Mouse (Mus musculus) myocyte (in vitro differentiated cells): Measurements from ENCODE around the gene Gm20388. TPM values are rescaled to one million over a fixed set of nuclear protein-coding genes. Genes with fewer than 3 reads are reported as not detected.

Experiments
- H3K27me3 ChIP-seq: one replicate; pipeline ENCODE4 v1.6.1; 2011; ENCODE audit not compliant: control insufficient read depth, insufficient read depth, insufficient read length
- H3K36me3 ChIP-seq: one replicate; pipeline ENCODE4 v1.6.1; 2011; ENCODE audit not compliant: control insufficient read depth, insufficient read depth
- H3K4me2 ChIP-seq: one replicate; pipeline ENCODE4 v1.6.1; 2011; ENCODE audit warnings: low read depth, control low read depth
- H3K4me3 ChIP-seq: one replicate; pipeline ENCODE4 v1.5.1; 2011; ENCODE audit warnings: mild to moderate bottlenecking, control low read depth, moderate library complexity
- H3K79me2 ChIP-seq: one replicate; pipeline ENCODE4 v1.6.1; 2011; ENCODE audit not compliant: control insufficient read depth, insufficient read depth
- H3ac ChIP-seq: one replicate; pipeline ENCODE4 v1.6.1; 2011; ENCODE audit not compliant: control insufficient read depth, insufficient read length
- CEBPB ChIP-seq: IDR thresholded peaks from 2 replicates; pipeline ENCODE4 v1.6.1; 2011; ENCODE audit warnings: mild to moderate bottlenecking, moderate library complexity; ENCODE audit not compliant: poor library complexity, insufficient read depth, severe bottlenecking
- E2F4 ChIP-seq: IDR thresholded peaks from one replicate; pipeline ENCODE4 v1.6.1; 2011; ENCODE audit warnings: mild to moderate bottlenecking, control low read depth, moderate library complexity; ENCODE audit not compliant: insufficient read depth
- MAX ChIP-seq: IDR thresholded peaks from one replicate; pipeline ENCODE4 v1.6.1; 2011; ENCODE audit warnings: low read depth, mild to moderate bottlenecking, control low read depth
- MYOD1 ChIP-seq, 3 experiments: IDR thresholded peaks; one replicate each; pipeline ENCODE4 v1.6.1; 2011; ENCODE audit warnings: control low read depth in 2 of 3, low read depth in 2 of 3, mild to moderate bottlenecking in 2 of 3, moderate library complexity in 1 of 3; ENCODE audit not compliant: insufficient read length in 2 of 3, control insufficient read depth in 1 of 3
- MYOG ChIP-seq, 3 experiments: IDR thresholded peaks; one replicate each; pipeline ENCODE4 v1.6.1; 2011; ENCODE audit warnings: control low read depth in 2 of 3, low read depth in 2 of 3, mild to moderate bottlenecking in 2 of 3; ENCODE audit not compliant: insufficient read length in 2 of 3, control insufficient read depth in 1 of 3, insufficient read depth in 1 of 3
- POLR2A ChIP-seq: IDR thresholded peaks from one replicate; pipeline ENCODE4 v1.6.1; 2011; ENCODE audit warnings: low read depth, mild to moderate bottlenecking, control low read depth, moderate library complexity; ENCODE audit not compliant: insufficient read length
- POLR2AphosphoS2 ChIP-seq: IDR thresholded peaks from one replicate; pipeline ENCODE4 v1.6.1; 2011; ENCODE audit warnings: low read depth, control low read depth; ENCODE audit not compliant: insufficient read length
- REST ChIP-seq: IDR thresholded peaks from one replicate; pipeline ENCODE4 v1.6.1; 2011; ENCODE audit warnings: mild to moderate bottlenecking, control low read depth, moderate library complexity; ENCODE audit not compliant: insufficient read depth, insufficient read length
- SRF ChIP-seq: IDR thresholded peaks from one replicate; pipeline ENCODE4 v1.6.1; 2011; ENCODE audit warnings: low read depth; ENCODE audit not compliant: control insufficient read depth, insufficient read length
- TCF12 ChIP-seq: IDR thresholded peaks from one replicate; pipeline ENCODE4 v1.6.1; 2011; ENCODE audit warnings: mild to moderate bottlenecking, control low read depth; ENCODE audit not compliant: poor library complexity, insufficient read depth, severe bottlenecking
- TCF3 ChIP-seq: IDR thresholded peaks from one replicate; pipeline ENCODE4 v1.6.1; 2011; ENCODE audit warnings: low read depth, control low read depth; ENCODE audit not compliant: insufficient read length
- USF1 ChIP-seq: IDR thresholded peaks from one replicate; pipeline ENCODE4 v1.6.1; 2011; ENCODE audit warnings: low read depth, mild to moderate bottlenecking, control low read depth, moderate library complexity
- polyA plus RNA-seq: library from polyadenylated mRNA; unstranded; fragments of >200 nt; fragmentation: generic; extraction: Trizol; gene quantifications from one replicate; pipeline ENCODE4 v1.2.1, GENCODE M21; 2012; ENCODE audit warnings: missing spikeins

Gene Gm20388
- polyA plus RNA-seq, 1 experiment = 15.3 TPM

DNA sequence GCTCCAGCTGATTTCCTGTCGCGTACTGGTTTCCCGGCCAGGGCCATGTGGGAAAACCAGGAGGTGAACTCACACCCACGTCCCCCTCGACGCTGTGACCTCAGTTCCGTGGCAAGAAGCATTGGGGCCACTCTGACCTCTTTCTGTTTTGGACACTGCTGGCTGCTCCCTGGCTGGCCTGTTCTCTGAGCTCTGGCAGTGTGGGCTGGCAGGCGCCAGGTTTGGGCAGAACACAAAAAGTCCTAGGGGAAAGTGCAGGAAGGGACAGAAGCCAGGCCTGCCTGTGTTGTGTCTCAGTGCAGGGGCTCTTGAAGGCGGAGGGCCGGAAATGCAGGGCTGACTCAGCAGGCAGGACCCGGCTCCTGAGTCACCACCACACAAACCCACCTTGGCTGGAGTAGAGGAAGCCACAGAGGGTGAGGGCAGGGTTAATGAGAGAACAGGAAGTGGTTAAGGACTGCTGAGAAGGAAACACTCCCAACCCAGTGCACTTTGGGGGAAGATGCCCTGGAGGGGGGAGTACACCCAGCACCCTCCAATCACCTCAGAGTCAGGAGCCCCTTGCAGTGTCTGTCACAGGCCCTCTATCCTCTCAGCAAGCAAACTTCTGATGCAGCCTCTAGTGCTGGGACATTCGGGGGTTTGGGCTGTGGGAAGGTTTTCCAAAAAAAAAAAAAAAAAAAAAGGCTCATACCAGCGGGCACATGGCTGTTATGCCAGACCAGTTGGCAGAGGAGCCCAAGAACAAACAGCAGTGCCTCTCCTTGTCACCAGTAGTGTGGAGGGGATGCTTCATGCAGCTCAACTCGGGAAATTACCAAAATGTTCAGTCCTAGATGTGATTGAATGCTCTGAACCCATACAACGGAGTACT lies 1277.1 kb downstream of the Gm20388 start:
- no peak overlapping the region for H3ac ChIP-seq
- H3K36me3 ChIP-seq = no peaks in the 10 kb centered on the region
- H3K4me2 ChIP-seq = peak overlapping the region; percentile 57
- H3K79me2 ChIP-seq = no peaks in the 10 kb centered on the region
- H3K27me3 ChIP-seq = no peaks in the 10 kb centered on the region
- TF ChIP-seq TCF12 (no peak), MYOD1 (IDR thresholded peaks at IDR 0.05; ENCODE audit: control insufficient read depth in 1 of 3, insufficient read length in 2 of 3, low read depth in 2 of 3) (peak in 1 of 3 experiments; percentile 17), CEBPB (no peak), MYOG (IDR thresholded peaks at IDR 0.05; ENCODE audit: control insufficient read depth in 1 of 3, insufficient read depth in 1 of 3, insufficient read length in 2 of 3, low read depth in 2 of 3) (peak in 1 of 3 experiments; percentile 3), POLR2A (peak; percentile 16), E2F4 (no peak)
- H3K4me3 ChIP-seq = no peak overlapping the region

DNA sequence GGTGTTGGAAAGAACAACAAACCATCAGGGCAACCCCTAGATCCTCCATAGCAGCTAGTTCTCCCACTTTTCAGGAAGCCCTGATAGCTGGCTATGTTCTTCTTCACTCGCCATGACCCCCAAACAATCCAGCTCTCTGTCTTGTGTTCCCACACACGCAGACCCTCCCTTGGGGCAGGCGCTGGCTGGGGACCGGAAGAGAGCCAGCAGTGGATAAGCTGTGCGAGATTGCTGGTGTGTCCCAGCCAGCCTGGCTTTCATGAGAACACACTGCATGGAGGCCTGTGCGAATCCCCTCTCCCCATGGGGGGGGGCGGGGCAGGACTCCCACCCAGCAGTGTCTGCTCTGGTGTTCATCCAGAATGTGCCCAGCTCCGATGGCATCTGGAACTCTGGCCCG lies 1278.4 kb downstream of the Gm20388 start:
- no peak for TF ChIP-seq SRF
- TF ChIP-seq MYOG (IDR thresholded peaks at IDR 0.05; ENCODE audit: control insufficient read depth in 1 of 3, insufficient read depth in 1 of 3, insufficient read length in 2 of 3, low read depth in 2 of 3) = no peak
- no peak for TF ChIP-seq E2F4
- TF ChIP-seq MAX = no peak
- TF ChIP-seq USF1 = no peak
- Histone ChIP-seq H3K4me3 (no peak overlapping the region), H3ac (no peak overlapping the region), H3K27me3 (no peaks in the 10 kb centered on the region), H3K36me3 (no peaks in the 10 kb centered on the region), H3K79me2 (no peaks in the 10 kb centered on the region), H3K4me2 (no peak overlapping the region)

DNA sequence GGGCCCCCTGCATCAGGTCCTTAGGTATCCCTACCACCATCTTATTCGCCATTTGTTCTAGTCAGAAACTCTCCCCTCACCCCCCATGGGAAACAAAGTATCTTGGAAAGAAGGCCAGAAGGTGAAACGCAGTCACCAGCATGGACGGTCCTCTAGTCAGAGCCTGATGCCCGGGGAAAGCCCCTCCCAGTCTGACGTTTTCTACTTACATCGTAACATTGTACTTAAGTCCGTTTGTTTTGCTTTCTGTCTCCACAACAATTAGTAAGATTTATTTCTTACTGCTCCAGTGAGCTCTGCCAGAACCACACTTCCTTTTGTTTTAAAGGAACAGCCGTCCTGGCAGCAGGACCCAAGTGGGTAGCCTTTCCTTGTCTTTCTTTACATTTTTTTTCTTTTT lies 1281.8 kb downstream of the Gm20388 start:
- Histone ChIP-seq H3ac (no peak overlapping the region), H3K4me3 (no peak overlapping the region), H3K27me3 (no peaks in the 10 kb centered on the region), H3K36me3 (no peaks in the 10 kb centered on the region), H3K4me2 (no peak overlapping the region), H3K79me2 (no peaks in the 10 kb centered on the region)
- no peak for TF ChIP-seq POLR2AphosphoS2
- TF ChIP-seq MAX = no peak
- no peak for TF ChIP-seq E2F4
- TF ChIP-seq TCF12 = no peak
- no peak for TF ChIP-seq TCF3
- no peak for TF ChIP-seq MYOD1 (IDR thresholded peaks at IDR 0.05; ENCODE audit: control insufficient read depth in 1 of 3, insufficient read length in 2 of 3, low read depth in 2 of 3)
- no peak for TF ChIP-seq REST
- no peak for TF ChIP-seq CEBPB
- no peak for TF ChIP-seq MYOG (IDR thresholded peaks at IDR 0.05; ENCODE audit: control insufficient read depth in 1 of 3, insufficient read depth in 1 of 3, insufficient read length in 2 of 3, low read depth in 2 of 3)
- no peak for TF ChIP-seq USF1

DNA sequence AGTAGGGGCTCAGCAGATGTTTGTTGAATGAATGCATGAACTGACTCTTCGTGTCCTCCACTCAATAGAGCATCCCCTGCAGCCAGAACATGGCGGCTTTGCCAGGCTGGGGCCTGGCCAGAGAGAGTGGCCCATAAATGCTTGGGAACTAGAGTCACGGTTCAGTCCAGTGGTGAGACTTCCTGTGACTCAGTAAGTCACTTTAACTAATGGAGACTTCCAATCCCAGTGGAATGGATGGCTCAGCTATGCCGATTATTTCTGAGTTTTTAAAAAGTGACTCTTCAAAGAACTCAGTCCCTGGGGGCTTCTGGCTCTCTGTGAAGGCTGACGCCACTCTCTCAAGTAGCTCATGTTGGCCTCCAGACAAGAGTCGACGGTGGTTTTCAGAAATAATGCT lies 1285.3 kb downstream of the Gm20388 start:
- H3K79me2 ChIP-seq = no peaks in the 10 kb centered on the region
- peak overlapping the region; percentile 66 for H3K4me2 ChIP-seq
- H3K4me3 ChIP-seq = no peak overlapping the region
- no peaks in the 10 kb centered on the region for H3K36me3 ChIP-seq
- H3K27me3 ChIP-seq = no peaks in the 10 kb centered on the region
- no peak for TF ChIP-seq CEBPB
- TF ChIP-seq MAX = no peak
- no peak for TF ChIP-seq REST
- no peak for TF ChIP-seq TCF3
- TF ChIP-seq POLR2A = no peak
- TF ChIP-seq MYOG (IDR thresholded peaks at IDR 0.05; ENCODE audit: control insufficient read depth in 1 of 3, insufficient read depth in 1 of 3, insufficient read length in 2 of 3, low read depth in 2 of 3) = no peak
- no peak for TF ChIP-seq E2F4
- TF ChIP-seq USF1 = no peak
- TF ChIP-seq POLR2AphosphoS2 = no peak
- TF ChIP-seq SRF = no peak
- no peak for TF ChIP-seq MYOD1 (IDR thresholded peaks at IDR 0.05; ENCODE audit: control insufficient read depth in 1 of 3, insufficient read length in 2 of 3, low read depth in 2 of 3)
- TF ChIP-seq TCF12 = no peak
- H3ac ChIP-seq = no peak overlapping the region
